In genomic region chr8:95220571-95220998, GRCm38 (mm10) we compare ENCODE assay signal across 16 mouse cellular contexts. TPM values are rescaled to one million over a fixed set of nuclear protein-coding genes. Genes with fewer than 3 reads are reported as not detected.
DNase-seq lines count a peak whose midpoint lies in the region; ATAC-seq lines count a peak whose summit lies in the region.
"Had no signal": no experiment of that assay in that cellular context is flagged by ENCODE, and none has a peak within 500 bp of the region (broad histone marks: within the 10 kb centered on the region; RNA-seq: fewer than 3 reads in every experiment).

No protein-coding gene starts in this region.

- H3K9me3 ChIP-seq in kidney, embryonic 14.5 days (ENCODE audit: control insufficient read depth, low read length) = no peaks in the 10 kb centered on the region
- H3K9me3 ChIP-seq in midbrain, embryonic 11.5 days (ENCODE audit: control insufficient read depth, low read length) = no peaks in the 10 kb centered on the region
- no peaks in the 10 kb centered on the region for H3K9me3 ChIP-seq in midbrain, embryonic 14.5 days (ENCODE audit: control insufficient read depth, low read length)
- H3K9me3 ChIP-seq: hindbrain, embryonic 12.5 days had no signal

- H3K27me3 ChIP-seq in kidney, embryonic 14.5 days (ENCODE audit: control insufficient read depth, insufficient read depth, low read length) = no peaks in the 10 kb centered on the region
- H3K27me3 ChIP-seq in midbrain, embryonic 11.5 days (ENCODE audit: control insufficient read depth, insufficient read depth, low read length) = no peaks in the 10 kb centered on the region
- H3K27me3 ChIP-seq in midbrain, embryonic 14.5 days (ENCODE audit: control insufficient read depth, insufficient read depth, low read length) = no peaks in the 10 kb centered on the region
- H3K27me3 ChIP-seq: hindbrain, embryonic 12.5 days had no signal

- H3K9ac ChIP-seq in kidney, embryonic 14.5 days (ENCODE audit: low read depth, low read length) = no peak overlapping the region
- no peak overlapping the region for H3K9ac ChIP-seq in midbrain, embryonic 11.5 days (ENCODE audit: low read length)
- H3K9ac ChIP-seq in midbrain, embryonic 14.5 days (replicated peaks; ENCODE audit: low read length) = no peak overlapping the region
- H3K9ac ChIP-seq: hindbrain, embryonic 12.5 days had no signal

- H3K27ac ChIP-seq in kidney, embryonic 14.5 days (ENCODE audit: low read depth, low read length) = no peak overlapping the region
- H3K27ac ChIP-seq in midbrain, embryonic 11.5 days (ENCODE audit: low read depth, low read length) = no peak overlapping the region
- no peak overlapping the region for H3K27ac ChIP-seq in midbrain, embryonic 14.5 days (replicated peaks; ENCODE audit: low read depth, low read length)
- H3K27ac ChIP-seq: hindbrain, embryonic 12.5 days had no signal

- peaks cover 16% of the 10 kb centered on the region for H3K4me1 ChIP-seq in kidney, embryonic 14.5 days (ENCODE audit: control insufficient read depth, insufficient read depth, low read length)
- no peaks in the 10 kb centered on the region for H3K4me1 ChIP-seq in midbrain, embryonic 11.5 days (ENCODE audit: control insufficient read depth, insufficient read depth, low read length)
- H3K4me1 ChIP-seq in midbrain, embryonic 14.5 days (ENCODE audit: control insufficient read depth, insufficient read depth, low read length) = no peaks in the 10 kb centered on the region
- H3K4me1 ChIP-seq: hindbrain, embryonic 12.5 days had no signal

- peak; percentile 56 to 57 for DNase-seq in adrenal gland, postnatal 36 days
- no peak for DNase-seq in adrenal gland, adult 8-10 months
- no peak for DNase-seq in kidney, postnatal 14 days
- peak; percentile 83 for DNase-seq in midbrain, embryonic 11.5 days (ENCODE audit: low spot score, missing footprints)
- DNase-seq in midbrain, embryonic 14.5 days = no peak
- no peak for DNase-seq in ovary, adult 18-20 months (ENCODE audit: low spot score)
- DNase-seq: B cell, adult 2 months; cerebellum, adult 9-11 months; gastrocnemius, postnatal 25 days; kidney, adult 11 months; layer of hippocampus, adult 9-11 months; lung, postnatal 10 days; right cerebral cortex, adult 18-20 months; thymus, postnatal 14 days had no signal

- H3K36me3 ChIP-seq in kidney, embryonic 14.5 days (ENCODE audit: control insufficient read depth, insufficient read depth, low read length) = no peaks in the 10 kb centered on the region
- no peaks in the 10 kb centered on the region for H3K36me3 ChIP-seq in midbrain, embryonic 11.5 days (ENCODE audit: control insufficient read depth, insufficient read depth, low read length)
- H3K36me3 ChIP-seq in midbrain, embryonic 14.5 days (ENCODE audit: control insufficient read depth, insufficient read depth, low read length) = no peaks in the 10 kb centered on the region
- H3K36me3 ChIP-seq: hindbrain, embryonic 12.5 days had no signal

- peak; percentile 75 for ATAC-seq in kidney, embryonic 14.5 days (ENCODE audit: low FRiP score, low TSS enrichment)
- ATAC-seq in midbrain, embryonic 11.5 days (ENCODE audit: low FRiP score) = no peak
- ATAC-seq in midbrain, embryonic 14.5 days (ENCODE audit: low FRiP score, low TSS enrichment) = no peak

- 34% methylated on average over 7 of the region's 7 CpGs for WGBS in kidney, embryonic 14.5 days
- WGBS in midbrain, embryonic 11.5 days = 68% methylated on average over 7 of the region's 7 CpGs
- 57% methylated on average over 7 of the region's 7 CpGs for WGBS in midbrain, embryonic 14.5 days

- H3K4me2 ChIP-seq in kidney, embryonic 14.5 days (replicated peaks; ENCODE audit: low read depth, low read length) = no peak overlapping the region
- no peak overlapping the region for H3K4me2 ChIP-seq in midbrain, embryonic 11.5 days
- H3K4me2 ChIP-seq in midbrain, embryonic 14.5 days (ENCODE audit: low read length) = no peak overlapping the region
- H3K4me2 ChIP-seq: hindbrain, embryonic 12.5 days had no signal

- no peak overlapping the region for H3K4me3 ChIP-seq in kidney, embryonic 14.5 days (ENCODE audit: low read length)
- H3K4me3 ChIP-seq in midbrain, embryonic 11.5 days (ENCODE audit: low read depth, low read length) = no peak overlapping the region
- H3K4me3 ChIP-seq in midbrain, embryonic 14.5 days (replicated peaks; ENCODE audit: low read depth, low read length) = no peak overlapping the region
- H3K4me3 ChIP-seq: hindbrain, embryonic 12.5 days had no signal

RNA-seq across cellular contexts. Expression of gene Kifc3, which starts 18.0 kb away (rescaled TPM):
- total RNA-seq in adrenal gland, postnatal 36 days (2021) = 100 to 1,000 TPM; 110 to 163 TPM
- total RNA-seq in adrenal gland, adult 8-10 months (2022) = 100 to 1,000 TPM; 165 to 259 (median 182) TPM
- polyA plus RNA-seq in kidney, embryonic 14.5 days (2014; fragmentation: Nextera tagmentation; extraction: Ambion mirVana) = 13.5 and 19.8 TPM in 2 replicates
- polyA plus RNA-seq in midbrain, embryonic 11.5 days (2014; fragmentation: Nextera tagmentation; extraction: Ambion mirVana) = 2.3 and 3.6 TPM in 2 replicates
- 19.4 and 21.9 TPM in 2 replicates for polyA plus RNA-seq in midbrain, embryonic 14.5 days (2014; fragmentation: Nextera tagmentation; extraction: Ambion mirVana)

Comparison
In these comparisons a context has a peak if more than half of its experiments do, and no peak if none do; other contexts are left out.
1. DNase-seq: peak in adrenal gland, postnatal 36 days (2 of 2) and midbrain, embryonic 11.5 days (single experiment); none in adrenal gland, adult 8-10 months (single experiment), kidney, postnatal 14 days (single experiment), midbrain, embryonic 14.5 days (single experiment) and ovary, adult 18-20 months (single experiment).